Mouse (Mus musculus) left cerebral cortex, adult 11 months (tissue): ENCODE data around the gene Fnip1.

Experiments
- DNase-seq: peaks from one replicate; pipeline ENCODE4 v3.0.0; 2022; ENCODE audit warnings: low spot score

Fnip1 gene

DNA sequence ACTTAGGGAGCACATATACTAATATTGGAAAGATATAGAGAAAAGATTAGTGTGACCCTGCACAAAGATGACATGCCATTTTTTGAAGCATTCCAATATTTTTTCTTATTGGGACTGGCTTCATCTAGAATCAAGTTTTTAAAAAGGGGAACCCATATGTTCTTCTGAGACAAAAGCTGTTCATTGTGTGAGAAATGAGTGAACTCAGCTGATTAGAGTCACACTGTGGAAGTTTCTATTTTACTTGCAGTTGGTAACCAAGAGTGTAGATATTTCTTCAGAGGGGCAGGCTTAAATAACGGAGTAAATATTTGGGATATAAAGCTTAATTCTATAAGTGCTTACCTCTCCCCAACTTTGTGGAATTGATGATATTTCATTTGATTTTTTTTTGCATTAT is 20.2 kb downstream of the Fnip1 start:
- no peak for DNase-seq

DNA sequence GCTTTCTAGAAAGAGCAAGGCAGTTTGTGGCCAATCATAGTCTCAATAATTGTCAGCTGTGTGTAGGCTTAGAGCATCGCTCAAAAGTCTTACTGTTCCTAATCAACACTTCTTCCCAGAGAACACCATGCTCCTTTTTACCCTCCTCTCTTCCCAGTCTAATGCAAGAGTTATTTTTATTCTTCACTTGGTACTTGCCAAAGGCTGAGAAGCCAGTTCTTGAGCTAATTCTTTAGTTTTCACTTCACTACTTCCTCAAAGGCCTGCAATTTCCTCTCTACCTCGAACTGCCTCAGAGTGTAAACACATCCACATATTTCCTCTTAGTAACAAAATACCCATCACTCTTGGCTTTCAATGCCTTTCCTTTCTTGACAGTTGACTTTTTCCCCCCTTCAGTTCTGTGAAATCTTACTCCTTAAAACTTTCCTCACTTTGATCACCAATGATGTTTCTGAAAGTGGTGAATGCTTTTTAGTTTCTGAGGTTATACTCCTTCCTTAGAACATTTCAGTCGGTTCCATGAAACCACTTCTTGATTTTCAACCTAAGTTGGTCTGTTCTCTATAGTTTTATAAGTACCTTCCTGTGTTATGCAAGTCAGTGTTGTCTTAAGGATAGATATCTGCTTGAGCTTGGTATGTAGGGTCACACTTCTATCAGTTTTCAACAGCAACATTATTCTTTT is 26.7 kb downstream of the Fnip1 start:
- no peak for DNase-seq

DNA sequence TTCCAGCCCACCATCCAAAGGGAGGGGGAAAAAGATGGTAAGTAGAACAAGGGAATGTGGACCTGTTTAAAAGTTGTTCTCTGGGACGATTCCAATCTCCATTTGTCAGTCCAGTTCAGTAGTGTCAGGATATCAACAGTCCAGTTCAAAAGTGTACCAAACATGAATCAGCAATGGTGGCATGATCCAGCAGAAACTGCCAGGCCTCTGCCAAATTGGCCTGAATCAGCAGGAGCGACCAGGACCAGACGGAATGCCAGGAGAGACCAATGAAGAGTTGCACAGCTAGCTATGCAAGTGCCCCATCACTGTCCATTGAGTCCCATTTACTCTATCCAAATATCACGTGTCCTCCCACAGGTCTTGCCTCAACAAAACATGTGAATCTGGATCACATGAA is 34.2 kb downstream of the Fnip1 start:
- DNase-seq, result no peak

GRCm38 (mm10) chr11:54478414-54478813 is 40.4 kb downstream of the Fnip1 start:
- no peak for DNase-seq

DNA sequence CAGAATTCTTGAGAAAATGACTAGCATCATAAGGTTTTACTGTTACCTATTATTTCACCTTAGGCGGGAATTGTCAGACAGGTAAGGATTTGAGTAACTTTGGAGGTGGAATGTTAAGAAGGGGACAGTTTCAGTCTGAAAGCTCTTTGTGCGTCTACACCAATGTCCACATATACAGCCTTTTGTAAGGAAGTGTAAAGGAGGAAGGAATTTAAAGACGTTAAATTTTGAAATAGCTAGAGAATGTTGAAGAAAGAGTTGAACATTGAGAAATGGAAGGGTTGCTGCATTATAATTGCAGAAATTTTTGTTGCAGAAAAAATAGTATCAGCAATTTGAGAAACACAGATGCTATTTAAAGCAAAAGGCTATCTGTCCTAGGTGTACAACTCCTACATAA is 48.0 kb downstream of the Fnip1 start:
- DNase-seq, result no peak

DNA sequence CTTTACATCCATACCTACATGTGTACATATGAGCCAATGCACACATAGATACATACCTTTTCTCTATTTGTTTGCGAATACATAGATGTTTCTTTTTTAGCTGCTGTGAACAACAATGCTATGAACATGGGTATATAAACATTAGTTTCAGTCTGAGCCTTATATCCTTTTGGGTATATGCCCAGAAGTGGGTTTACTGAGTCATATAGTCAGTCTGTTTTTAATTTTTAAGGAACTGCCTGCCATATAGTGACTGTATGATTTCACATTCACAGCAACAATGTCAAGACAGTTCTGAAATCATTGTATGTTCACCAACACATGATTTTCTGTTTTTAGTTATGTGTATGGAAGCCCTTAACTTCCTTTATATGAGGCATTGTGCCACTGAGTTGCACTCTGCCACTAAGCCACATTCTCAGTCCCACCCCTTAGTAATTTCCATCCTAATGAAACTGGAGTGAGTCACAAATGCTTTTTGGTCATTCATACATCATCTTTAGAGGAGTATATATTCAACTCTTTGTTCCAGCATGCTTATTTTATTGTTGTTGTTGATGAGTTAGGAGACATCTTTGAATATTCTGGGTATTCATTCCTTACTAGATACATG is 54.1 kb downstream of the Fnip1 start:
- DNase-seq, result no peak

DNA sequence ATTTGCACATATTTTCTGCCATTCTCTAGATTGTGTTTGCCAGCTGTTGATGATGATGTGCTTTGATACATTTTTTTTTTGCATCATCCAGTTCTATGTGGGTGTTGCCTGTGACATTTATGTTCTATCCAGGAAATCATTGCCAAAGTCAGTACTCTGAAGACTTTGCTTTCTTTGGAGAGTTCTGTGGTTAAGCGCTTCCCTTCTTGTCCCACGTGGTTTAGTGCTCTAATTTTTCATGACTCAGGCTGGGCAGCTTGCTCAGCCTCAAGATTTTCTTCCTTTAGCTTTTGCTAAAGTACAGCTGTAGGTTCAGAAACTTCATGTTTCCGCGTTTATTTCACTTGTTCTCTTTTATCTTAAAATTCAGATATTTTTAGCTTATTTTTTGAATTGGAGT is 54.6 kb downstream of the Fnip1 start:
- no peak for DNase-seq

DNA sequence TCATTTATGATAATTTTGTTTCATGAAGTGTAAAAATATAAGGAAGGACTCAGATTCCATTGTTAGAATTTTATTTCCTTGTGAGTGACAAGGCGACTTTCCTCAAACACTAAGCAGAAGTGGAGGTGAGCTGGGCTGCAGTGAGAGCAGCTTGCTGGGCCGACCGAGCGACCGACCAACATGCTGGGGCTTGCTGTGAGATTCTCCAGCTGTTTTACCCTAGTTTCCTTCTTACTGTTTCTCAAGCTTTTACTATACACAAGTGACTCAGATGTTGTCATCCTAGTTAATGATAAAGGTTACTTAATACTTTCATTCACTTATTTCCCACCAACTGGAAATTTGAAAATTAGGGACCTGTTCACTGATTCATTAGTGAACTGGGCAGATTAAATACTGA is 61.8 kb downstream of the Fnip1 start:
- DNase-seq, result no peak

DNA sequence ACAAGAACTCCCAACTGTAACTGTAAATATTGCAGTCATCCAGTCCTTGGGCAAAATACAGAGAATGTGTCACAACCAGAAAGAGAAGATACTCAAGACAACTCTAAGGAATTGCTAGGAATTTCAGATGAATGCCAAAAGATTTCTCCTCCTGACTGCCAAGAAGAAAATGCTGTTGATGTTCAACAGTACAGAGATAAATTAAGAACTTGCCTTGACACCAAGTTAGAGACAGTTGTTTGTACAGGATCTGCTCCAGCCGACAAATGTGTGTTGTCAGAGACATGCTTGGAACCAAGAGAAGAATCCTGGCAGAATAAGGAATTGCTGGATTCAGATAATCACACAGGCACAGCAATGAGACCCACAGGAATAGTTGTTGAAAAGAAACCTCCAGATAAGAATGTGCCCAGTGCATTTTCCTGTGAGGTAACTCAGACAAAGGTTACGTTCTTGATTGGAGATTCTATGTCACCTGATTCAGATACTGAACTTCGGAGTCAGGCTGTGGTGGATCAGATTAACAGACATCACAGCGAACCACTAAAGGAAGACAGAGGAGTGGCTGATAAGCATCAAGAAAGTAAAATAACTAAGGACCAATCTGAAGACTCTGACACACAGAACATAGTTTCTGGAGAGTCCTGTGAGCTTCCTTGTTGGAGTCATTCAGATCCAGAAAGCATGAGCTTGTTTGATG is 64.7 kb downstream of the Fnip1 start:
- DNase-seq, result no peak

GRCm38 (mm10) chr11:54513584-54513983 is 75.6 kb downstream of the Fnip1 start:
- DNase-seq, result no peak

DNA sequence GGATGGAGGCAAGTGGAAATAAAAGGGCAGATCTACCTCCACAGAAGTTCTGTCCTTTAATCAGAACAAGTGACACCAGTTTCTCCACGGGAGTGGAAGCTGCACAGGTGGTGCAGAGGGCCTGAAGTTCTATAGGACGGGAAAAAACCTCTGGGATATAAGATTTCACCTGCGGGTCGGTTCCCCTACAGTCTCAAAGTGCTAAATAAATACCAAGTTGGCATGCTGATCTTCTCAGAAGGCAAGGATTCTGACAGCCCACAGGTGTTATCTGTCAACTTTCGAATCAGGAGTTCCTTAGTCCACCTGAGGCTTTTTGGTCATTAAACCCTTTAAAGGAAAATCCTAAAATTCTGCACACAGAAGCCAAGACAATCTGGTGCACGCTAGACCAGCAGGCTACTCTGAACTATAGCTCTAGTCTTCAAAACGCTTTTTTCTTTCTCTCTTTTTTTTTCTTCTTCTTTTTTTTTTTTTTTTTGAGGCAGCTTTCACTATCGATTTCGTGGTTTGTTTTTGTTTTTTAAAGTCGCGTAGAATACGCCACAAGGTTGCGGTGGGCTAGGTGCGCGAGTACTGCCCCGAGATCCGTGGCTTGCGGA is 84.0 kb downstream of the Fnip1 start:
- DNase-seq, result no peak

- DNase-seq, result peak; percentile 96
These were observed 84.8 kb downstream of the Fnip1 start, which contains the start of gene Rapgef6 for GRCm38 (mm10) chr11:54522529-54523430. Gene Rapgef6, plus strand, starts transcription at chr11:54522847.

- DNase-seq, result no peak
These were observed 85.5 kb downstream of the Fnip1 start for GRCm38 (mm10) chr11:54523431-54524001.

DNA sequence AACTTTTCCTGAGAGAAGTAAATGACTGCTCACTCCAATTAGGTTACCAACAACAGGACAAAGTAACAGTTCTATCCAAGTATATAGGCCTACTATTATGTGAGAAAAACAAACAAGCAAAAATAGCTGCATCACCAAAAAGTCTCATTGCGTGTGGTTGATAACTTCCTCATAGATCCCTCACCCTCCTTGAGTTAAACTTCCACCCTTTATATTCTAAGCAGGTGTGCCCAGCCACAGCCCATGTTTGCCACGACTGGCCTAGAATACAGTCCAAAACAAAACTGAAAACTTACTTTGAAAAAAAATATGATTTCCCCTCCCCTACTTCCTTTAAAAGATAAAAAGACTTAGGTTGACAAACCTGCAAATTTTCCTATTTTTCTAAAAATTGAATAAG is 90.0 kb downstream of the Fnip1 start:
- DNase-seq, result no peak

GRCm38 (mm10) chr11:54530391-54530790 is 92.4 kb downstream of the Fnip1 start:
- DNase-seq, result no peak

DNA sequence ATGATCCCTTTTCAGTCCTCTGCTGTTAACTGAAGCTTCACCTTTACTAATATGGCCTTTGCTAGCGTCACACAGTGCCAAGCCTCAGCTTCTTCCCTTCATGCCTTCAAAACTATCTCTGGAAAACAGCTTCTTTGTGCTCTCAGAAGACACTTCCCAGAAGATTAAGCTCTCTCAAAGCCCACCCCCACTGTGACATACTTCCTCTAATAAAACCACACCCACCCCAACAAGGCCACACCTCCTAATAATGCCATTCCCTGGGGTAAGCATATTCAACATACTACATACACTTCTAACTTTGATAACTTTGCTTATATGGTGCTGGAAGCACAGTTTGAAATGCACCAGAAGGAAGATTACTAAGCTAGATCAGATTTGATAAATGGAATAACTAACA is 92.9 kb downstream of the Fnip1 start:
- no peak for DNase-seq

DNA sequence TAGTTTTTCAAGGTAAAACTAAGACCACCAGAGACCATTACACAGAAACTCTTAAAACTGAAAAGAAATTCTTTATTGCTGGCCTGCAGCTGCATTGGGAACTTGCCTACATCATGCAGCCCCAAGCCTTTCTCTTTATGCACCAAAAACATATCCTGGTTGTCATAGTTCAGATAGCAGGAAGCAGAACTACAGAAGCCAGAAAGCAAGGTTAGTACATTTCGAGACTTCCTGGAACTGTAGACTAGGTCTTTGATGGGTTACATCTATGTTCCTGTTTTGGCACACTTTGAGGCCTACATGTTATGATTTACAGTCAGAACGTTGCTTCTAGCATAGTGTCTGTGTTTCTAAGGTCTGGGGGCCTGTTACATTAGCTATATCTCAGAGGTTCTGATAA is 95.8 kb downstream of the Fnip1 start:
- DNase-seq, result no peak

DNA sequence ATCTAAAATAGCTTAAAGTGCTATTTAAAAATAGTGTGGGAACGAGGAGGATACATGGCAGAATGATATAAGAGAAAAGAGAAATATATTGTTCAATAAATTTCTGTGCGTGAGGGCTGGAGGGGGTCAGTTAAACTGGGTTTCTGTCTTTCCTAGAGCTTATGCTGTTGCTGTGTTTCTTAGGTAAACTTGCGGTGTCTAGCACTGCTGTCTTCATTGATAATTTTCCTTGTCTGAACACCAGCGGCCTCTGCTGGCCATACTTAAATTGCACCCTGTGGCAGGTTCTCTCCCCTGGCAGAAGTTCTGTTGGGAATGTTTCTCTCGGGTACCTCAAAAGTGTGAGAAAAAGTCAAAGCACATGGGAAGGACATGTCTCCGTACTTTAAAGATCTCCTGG is 96.9 kb downstream of the Fnip1 start:
- DNase-seq, result peak; percentile 53

- no peak for DNase-seq
These were observed 101.0 kb downstream of the Fnip1 start for GRCm38 (mm10) chr11:54539031-54539430.

DNA sequence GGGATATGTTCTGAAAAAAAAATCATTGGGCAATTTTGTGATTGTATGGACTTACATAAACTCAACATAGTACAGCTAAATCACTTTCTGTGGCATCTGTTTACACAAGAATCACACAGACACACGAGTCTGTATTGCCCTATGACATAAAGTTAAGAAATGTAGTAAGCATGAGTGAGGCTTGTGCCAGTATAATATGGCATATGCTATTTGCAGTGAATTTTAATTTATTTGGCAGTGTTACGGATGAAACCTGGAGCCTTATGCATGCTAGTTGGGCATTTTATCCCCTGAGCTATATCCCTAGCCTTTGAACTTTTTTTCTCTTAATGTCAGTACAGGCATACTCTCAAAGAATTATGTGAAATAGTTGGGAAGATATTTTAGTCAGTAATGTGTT is 101.5 kb downstream of the Fnip1 start:
- DNase-seq, result no peak

- DNase-seq, result no peak
These were observed 102.3 kb downstream of the Fnip1 start for GRCm38 (mm10) chr11:54540328-54540727.

DNA sequence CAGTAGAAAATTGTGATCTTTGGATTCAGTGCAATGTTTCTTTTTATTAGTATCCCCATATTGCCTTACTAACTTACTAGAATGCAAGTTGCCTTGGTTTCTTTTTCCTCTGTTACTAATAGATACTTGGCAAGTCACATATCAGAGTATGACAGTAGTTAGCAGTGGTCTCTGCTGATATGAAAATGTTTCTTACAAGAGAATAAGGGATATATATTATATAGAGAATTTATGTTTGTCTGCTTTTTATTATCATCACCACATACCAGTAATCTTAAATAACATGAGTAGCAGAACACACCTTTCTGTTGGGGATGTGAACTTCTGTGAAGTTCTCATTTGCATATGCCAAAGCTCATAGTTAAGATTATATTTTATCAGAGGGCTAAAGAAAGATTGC is 104.4 kb downstream of the Fnip1 start:
- no peak for DNase-seq
